Mouse (Mus musculus): ENCODE results near the gene Vars2.

- TF ChIP-seq CTCF (conservative IDR thresholded peaks at IDR 0.05 in 1 of 2, IDR thresholded peaks at IDR 0.05 in 1 of 2; ENCODE audit: low read depth in 2 of 2, low read length in 2 of 2) (no peak), RAD21 (IDR thresholded peaks at IDR 0.05; ENCODE audit: low read depth, low read length) (no peak)
Observed at GRCm38 (mm10) chr17:35689936-35690645, 22.7 kb upstream of the Vars2 start.
